Mouse (Mus musculus): ENCODE data around the gene Aldh18a1.
A peak's percentile ranks its signal among the peaks of the same experiment; 100 is the strongest.
"Not testable (repeated sequence)": the region's sequence is repeated elsewhere in the genome, so short reads cannot be mapped to it uniquely, and the experiment has no call there.

Aldh18a1 gene

GRCm38 (mm10) chr19:40587491-40588292 lies 571 bp downstream of the Aldh18a1 start:
- DNase-seq (ENCODE audit: low spot score in 2 of 2), result no peak

DNA sequence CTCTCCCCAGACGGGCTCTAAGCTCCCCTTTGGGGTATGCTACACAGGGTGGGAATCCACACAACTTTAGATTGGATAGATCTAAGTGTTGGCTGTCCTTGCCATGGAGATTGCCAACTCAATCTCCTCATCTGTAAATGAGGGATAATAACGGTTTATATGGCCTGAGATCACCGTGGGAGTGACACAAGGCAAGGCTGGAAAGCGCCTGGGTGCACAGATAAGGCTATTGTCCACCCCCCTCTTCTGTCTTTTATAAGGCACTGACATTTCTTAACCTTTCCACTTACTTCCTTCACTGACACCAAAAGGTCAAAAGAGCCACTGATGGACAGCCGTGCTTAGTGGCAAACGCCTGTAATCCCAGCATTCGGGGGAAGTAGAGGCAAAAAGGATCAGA lies 1.4 kb downstream of the Aldh18a1 start:
- DNase-seq (ENCODE audit: low spot score in 2 of 2), result no peak

DNA sequence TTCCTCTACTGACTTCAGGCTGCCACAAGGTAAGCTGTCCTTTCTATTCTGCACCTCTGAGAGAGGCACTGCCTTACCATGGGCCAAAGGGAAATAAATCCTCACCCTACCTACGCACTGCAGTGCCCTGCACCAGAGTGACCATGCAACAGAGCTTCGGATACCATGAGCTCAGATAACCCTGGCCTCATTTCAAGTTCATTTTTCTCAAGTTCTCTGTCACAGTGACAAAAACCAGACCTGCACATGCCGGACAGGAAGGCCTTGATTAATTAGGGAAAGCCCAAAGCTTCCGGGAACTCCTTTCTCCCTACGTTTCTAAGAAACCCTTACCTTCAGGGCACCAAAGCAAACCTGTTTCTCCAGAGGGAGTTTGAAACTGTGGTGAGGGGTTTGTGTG lies 6.6 kb downstream of the Aldh18a1 start:
- no peak for DNase-seq (ENCODE audit: low spot score in 2 of 2)

GRCm38 (mm10) chr19:40580902-40581301 lies 7.4 kb downstream of the Aldh18a1 start:
- no peak for DNase-seq (ENCODE audit: low spot score in 2 of 2)

DNA sequence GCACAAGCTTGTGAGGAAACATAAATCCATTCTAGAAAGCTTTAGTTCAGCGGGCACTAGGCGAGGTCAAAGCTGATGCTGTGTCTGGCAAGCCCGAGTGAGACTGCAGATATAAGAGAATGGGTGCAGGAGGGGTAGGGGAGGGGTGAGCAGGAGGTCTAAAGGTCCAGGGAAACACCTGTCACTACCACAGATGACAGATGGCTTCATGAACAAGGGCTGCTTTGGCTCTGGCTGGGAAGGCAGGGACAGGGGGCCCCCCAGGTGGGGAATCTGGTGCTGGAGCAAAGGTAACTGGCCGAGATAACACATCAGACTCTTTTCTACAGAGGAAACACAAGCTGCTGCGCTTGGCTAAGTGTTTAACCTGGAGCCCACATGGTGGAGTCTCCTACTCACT lies 12.8 kb downstream of the Aldh18a1 start:
- DNase-seq (ENCODE audit: low spot score in 2 of 2), result no peak

DNA sequence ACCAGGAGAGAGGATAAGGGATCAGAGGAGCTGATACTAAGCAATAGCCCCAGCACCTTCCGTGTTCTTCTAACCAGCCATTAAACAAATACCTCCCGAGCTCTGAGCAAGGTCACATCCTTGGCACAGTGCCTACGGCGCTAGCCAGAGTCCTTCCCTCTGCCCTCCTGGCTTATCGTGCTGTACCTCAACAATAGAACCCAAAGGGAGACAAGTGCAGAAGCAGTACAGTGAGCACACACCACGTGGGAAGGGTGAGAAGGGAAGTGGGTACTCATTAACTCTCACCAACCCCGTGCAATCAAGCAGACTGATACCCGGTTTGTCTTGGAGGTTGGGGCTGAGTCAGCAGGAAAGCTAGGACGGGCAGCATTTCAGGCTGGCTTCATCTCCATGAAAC lies 17.5 kb downstream of the Aldh18a1 start:
- no peak for DNase-seq (ENCODE audit: low spot score in 2 of 2)

DNA sequence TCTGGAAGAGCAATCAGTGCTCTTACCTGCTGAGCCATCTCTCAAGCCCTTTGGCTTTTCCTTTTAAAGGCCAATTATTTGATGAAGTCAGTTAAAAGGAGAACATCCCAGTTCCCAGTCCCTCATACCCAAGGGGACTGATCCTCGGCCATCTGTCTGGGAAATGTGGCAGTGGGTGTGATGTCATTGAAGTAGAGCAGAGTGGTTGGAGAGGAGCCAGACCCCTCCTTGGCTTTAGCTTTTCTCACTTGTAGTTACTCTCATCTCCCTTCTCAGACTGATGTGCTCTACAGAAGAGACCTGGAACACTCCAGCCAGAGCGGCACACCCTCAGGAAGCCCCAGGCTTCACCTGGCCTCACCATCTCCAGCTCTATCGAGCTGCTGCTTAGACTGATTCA lies 20.6 kb downstream of the Aldh18a1 start:
- DNase-seq (ENCODE audit: low spot score in 2 of 2), result no peak

DNA sequence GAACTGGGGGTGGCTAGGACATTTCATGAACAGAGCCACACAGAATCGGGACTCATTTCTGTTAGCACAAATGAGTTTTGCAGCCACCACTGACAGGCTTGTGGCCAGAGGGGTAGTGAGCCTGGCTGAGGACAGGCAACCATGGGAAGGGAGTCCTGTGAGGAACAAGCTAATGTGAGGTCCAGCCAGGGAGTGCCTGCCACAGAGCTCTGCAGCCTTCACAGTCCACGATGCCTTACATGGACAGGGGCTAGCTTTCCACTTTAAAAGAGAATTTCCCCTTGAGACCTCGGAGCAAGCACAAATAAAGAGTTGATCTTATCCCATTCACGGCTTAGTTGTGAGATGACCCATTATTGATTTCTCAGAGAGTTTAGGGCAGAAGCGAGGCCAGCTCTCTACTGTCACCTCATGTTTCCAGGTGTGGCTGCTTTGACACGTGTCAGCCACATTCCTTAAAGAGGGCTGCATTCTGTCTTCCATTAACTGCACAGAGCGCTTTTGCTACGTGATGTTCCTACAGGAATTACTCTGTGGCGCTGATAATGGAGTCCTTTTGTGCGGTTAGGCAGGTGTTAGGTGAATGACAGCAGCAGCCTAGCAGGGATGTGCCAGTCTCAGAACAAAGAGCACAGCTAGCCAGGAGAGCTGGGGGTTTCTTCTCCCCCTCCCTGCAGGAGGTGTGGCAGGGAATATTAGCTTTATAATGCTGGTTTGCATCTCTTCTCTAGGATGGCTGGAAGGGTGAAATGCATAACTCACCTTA lies 24.2 kb downstream of the Aldh18a1 start:
- no peak for DNase-seq (ENCODE audit: low spot score in 2 of 2)

GRCm38 (mm10) chr19:40561521-40561920 lies 26.7 kb downstream of the Aldh18a1 start:
- not testable (repeated sequence) for DNase-seq (ENCODE audit: low spot score in 2 of 2)

DNA sequence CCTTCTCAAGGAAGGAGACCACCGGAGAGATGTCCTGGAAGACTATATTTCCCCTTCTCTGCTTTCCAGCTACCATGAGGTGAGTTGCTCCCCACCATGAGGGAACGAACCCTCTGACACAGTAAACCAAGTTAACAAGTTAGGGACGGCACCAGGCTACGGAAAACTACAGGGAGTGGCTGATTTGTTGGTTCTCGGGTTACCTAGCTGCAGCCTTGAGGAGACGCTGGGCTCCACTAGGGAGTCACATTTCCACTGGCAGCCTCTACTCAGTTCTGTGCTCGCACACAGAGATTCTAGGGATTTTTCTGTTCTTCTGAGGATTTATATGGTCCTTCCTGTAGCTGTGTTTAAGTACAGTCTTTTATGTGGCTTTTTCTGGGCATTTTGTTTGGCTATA lies 32.2 kb downstream of the Aldh18a1 start:
- DNase-seq (ENCODE audit: low spot score in 2 of 2), result no peak

DNA sequence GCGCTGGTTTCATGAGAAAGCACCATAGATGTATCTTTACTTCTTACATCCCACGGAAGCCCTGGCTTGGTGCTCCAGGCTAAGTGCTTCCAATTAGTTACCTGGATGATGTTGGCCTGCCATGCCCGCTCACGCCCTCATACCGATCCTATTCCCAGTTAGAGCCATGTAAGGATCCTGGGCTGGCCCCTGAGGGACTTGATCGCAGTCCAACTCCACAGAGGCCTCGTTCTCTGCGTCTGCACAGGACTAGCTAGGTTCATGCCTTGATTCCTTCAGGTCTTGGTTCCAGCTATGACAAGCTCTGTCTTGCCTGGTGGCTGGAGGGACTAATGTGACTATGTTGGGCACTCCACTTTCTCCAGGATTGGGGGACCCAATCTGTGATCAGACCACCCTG lies 33.1 kb downstream of the Aldh18a1 start:
- no peak for DNase-seq (ENCODE audit: low spot score in 2 of 2)

GRCm38 (mm10) chr19:40554343-40554742 lies 33.9 kb downstream of the Aldh18a1 start:
- no peak for DNase-seq (ENCODE audit: low spot score in 2 of 2)

GRCm38 (mm10) chr19:40553849-40554248 lies 34.4 kb downstream of the Aldh18a1 start:
- DNase-seq (ENCODE audit: low spot score in 2 of 2), result peak in 1 of 2 experiments; percentile 29

DNA sequence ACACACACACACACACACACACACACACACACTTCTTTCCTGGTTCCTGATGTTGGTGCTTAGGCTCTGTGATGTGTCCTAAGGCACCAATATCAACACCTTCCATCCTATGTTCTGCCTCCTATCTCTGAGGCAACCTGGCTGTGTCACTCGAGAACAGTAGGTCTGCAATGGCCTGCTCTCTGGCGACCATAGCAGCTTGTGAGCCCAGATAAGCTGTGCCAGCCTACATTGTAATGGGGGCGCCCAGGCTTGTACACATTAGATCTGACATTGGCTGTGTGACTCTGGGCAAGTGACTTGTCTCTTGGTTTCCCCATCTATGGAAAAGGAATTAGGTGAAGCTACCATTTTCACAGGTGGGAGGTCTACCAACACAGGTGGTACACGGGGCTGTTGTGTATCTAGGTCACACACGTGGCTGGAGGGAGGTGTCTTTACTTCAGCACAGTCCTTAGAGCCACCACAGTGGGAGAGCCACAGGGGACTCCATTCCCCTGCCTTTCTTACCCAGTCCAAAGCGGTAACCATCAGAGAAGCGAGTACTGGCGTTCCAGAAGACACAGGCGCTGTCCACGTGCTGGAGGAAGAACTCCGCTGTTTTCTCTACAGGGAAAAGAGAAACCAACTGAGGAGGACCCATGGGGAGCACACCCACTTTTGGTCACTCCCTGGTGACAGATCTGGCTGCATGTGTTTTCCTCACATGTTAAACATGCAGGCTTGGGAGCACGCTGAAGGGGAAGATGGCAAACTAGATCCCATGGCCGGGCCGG lies 35.1 kb downstream of the Aldh18a1 start:
- DNase-seq (ENCODE audit: low spot score in 2 of 2), result no peak

DNA sequence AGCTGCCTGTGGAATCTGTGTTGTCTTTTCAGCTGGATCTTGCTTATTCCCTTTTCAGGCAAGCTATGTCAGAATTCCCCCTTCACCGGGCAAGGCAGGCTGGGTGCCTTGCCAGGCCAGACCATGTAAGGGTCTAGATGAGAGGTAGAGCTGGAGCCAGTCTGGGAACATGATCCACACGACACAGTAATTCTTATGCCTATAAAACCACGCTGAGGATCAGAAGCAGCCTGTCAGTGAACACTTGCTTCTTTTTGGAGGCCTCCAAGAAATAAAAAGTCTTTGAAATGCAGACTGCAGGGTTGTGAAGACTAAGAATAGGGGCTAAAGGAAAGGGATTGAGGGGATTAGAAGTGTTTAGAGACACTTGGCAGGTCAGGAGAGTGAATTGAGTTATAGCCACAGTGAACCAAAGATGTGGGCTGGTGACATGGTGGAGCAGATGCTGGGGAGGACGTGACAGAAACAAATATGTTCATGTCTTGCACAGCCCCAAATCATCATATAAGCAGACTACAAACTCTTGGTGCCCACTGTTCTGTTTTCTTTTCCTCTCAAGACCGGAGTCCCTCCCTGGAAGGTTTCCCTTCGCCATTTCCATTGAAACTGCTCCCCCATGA lies 38.6 kb downstream of the Aldh18a1 start:
- DNase-seq (ENCODE audit: low spot score in 2 of 2), result no peak

- no peak for DNase-seq (ENCODE audit: low spot score in 2 of 2)
Measured at GRCm38 (mm10) chr19:40548796-40549515, 39.3 kb downstream of the Aldh18a1 start.

GRCm38 (mm10) chr19:40548386-40548785 lies 39.9 kb downstream of the Aldh18a1 start:
- no peak for DNase-seq (ENCODE audit: low spot score in 2 of 2)

DNA sequence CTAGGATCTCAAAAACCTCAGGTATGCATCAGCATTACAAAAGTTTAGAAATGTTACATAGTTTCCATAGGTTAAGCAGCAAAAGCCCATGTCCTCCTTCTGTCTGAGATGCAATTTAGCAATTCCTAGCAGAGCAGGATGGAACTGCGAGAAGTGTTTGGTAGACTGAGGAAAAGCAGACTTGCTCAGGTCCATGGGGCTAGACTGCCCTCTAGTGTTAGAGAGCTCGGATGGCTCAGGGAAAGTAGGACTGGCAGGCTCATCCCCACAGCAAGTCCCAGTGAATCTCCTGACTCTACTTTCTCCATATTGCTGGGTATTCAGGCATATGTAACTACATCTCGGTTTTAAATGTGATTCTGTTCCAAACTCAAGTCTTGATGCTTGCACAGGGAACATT lies 43.4 kb downstream of the Aldh18a1 start:
- DNase-seq (ENCODE audit: low spot score in 2 of 2), result peak in 1 of 2 experiments; percentile 75

DNA sequence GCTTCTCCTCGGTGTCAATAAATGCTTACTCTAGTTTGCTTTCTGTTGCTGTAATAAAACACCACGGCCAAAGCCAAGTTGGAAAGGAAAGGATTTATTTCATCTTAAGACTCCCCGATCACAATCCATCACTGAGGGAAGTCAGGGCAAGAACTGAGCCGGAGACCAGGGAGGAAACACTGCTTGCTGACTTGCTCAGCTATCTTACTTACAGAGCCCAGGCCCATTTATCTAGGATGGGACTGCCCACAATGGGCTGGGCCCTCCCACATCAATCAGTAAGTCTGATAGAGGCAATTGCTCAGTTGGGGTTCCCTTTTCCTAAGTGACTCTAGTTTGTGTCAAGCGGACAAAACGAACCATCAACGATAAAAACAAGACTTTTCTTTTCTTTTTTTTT lies 45.5 kb downstream of the Aldh18a1 start:
- no peak for DNase-seq (ENCODE audit: low spot score in 2 of 2)

DNA sequence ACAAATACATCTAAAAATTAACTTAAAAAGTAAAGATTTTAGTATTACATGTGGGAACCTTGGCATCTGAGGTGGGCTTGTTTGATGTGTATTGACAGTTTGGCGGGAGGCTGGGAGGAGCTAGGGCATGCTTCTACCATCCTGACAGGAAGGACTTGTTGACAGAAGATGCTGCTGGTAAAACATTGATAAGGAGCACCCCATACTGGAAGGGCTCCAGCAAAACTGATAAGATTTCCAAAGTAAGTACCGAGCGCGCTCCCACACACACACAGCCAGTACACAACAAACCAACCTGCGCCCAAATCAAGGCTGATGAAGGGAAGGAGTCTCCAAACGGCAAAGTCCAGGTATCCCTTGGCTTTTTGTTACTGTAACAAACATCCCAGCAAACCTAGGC lies 51.7 kb downstream of the Aldh18a1 start:
- no peak for DNase-seq (ENCODE audit: low spot score in 2 of 2)

DNA sequence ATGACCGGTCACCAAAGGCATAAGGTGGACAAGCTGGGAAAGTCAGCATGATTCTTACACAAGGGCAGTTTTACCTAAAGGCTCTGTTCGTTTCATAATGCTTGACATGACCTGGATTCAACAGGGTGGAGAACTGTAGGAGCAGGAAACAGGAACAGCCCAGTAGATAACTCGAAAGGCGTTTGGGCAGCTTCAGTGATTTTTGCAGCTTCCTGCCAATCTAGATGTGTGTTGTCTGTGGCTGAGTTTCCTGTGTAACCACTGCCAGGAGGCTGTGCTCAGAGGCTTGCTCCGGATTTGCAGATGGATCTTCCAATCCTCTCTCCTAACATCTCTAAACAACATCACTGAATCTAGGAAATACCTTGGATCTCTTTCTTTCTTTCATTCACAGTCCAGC lies 55.7 kb downstream of the Aldh18a1 start:
- no peak for DNase-seq (ENCODE audit: low spot score in 2 of 2)

All from left cerebral cortex, adult 9 months (tissue).